Mouse (Mus musculus): ENCODE data around the gene Fam229b.

The Fam229b gene

DNA sequence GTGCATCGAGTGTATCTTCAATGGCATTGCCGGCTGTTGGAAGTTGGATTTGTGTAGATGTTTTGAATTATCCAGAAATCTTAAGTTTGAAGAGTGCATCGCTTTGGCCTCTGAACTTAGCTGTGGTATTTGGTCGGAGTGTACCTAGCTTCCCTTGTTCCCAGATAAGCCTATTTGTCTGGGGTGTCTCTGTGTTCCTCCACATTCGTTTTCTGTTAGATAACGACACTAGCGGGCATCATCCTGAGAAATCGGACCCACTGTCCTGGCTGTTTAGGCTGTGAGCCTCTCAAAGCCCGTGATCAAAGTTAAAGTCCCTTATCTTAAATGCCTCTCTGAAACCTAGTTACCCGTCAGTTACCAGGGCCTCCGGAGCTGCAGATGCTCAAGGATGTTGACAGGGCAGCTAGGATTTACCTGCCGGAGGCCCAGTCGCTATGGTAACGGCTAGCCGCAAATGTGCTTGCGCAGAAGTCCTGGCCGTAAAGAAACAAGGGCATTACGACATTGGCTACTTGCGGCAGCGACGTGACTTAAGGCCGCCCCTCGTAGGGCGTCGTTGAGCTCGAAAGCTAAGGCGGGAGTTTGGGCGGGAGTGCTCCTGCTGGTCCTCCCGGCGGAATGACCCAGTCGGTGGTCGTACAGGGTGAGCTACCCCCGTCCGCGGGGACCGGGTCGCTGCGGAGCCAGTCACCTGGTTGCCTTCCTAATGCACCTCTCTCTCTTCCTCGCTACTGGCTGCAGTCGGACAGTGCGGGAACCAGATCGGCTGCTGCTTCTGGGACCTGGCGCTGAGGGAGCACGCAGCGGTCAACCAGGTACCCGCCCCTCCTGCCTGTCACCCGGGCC lies at the start of gene Fam229b, which contains the start of gene Tube1:
TSS of gene Fam229b (minus strand) at position 453 of the 849 bp plus-strand sequence.
TSS of gene Tube1 (plus strand) at position 515 of the 849 bp plus-strand sequence.
- CTCF ChIA-PET = interaction anchor here in 2 of 4 experiments (1.0 to 1.6 kb wide), 6 partner anchors 35 to 69 kb away, joined by 3 to 5 read pairs (median 4); no protein-coding TSS in a partner anchor
- POLR2A ChIA-PET = interaction anchor here in 2 of 4 experiments (0.5 to 2.3 kb wide), 20 partner anchors 9 to 395 kb away, joined by 3 to 16 read pairs (median 4); partner anchors contain the start of gene Ccn6 (in 1 of the 2)

DNA sequence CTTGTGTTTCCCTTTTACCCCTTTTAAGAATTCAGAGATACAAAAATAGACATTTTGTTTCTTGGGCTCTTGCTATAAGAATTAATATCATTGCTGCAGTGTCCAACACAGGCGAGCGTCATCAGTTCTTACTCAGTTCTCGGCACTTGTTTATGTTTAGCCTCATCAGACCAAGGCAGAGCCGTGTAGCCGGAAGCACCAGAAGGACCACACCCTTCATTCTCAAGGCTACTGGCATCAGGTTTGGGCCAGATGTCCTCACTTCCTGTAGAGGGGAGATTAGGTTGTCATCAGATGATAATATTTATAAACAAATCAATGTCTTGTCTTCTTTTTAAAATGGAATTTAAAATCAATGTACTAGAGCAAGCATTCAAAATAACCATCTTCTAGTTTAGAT lies 43.3 kb upstream of the Fam229b start:
- CTCF ChIA-PET = no interaction called here
- POLR2A ChIA-PET = no interaction called here

DNA sequence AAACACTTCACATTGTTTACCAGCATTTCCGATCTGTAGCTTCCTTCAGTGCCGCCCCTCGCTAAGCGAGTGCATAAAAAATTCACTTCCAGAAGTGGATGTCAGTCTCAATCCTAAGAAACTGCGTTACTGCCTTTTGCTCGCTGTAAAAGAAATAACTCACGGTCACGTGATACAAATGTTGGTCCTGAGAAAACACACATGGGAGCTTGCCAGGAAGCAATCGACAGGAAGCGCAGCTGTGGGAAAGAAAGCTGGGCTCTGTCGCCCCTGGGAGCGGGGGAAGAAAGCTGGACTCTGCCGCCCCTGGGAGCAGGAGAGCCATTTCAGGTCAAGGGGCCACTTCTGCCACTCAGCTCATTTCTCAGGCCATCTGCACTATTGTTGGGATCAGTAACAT lies 39.4 kb upstream of the Fam229b start:
- CTCF ChIA-PET = interaction anchor here (0.5 to 4.2 kb wide), 7 partner anchors 12 to 1040 kb away, joined by 3 to 59 read pairs (median 5); no protein-coding TSS in a partner anchor
- POLR2A ChIA-PET = interaction anchor here in 3 of 4 experiments (0.8 to 1.6 kb wide), 5 partner anchors 9 to 559 kb away, joined by 3 to 4 read pairs (median 3); partner anchors contain the start of gene Rev3l (in 1 of the 3)

DNA sequence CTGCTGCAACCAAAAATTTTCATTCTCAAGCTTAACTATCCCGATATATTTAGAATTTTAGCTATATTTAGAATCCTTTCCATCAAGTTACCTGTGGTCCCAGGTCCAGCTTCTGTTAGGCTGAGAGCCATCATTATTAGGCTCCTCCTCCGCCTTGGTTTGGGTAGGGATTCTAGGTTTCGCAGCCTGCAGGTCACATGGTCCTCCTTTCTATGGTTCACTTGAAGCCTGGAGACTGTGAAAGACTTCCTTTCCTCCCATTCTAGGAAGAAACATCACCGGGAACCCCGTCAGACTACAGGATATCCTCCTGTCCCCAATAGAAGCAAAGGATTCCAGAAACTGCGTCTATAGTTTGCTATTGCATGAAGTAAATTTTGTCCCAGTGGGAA lies 38.8 kb upstream of the Fam229b start:
- ChIA-PET CTCF (interaction anchor here in 3 of 4 experiments (0.7 to 4.2 kb wide), 7 partner anchors 227 to 1040 kb away, joined by 3 to 59 read pairs (median 5); no protein-coding TSS in a partner anchor), POLR2A (interaction anchor here in 2 of 4 experiments (0.7 to 1.6 kb wide), 4 partner anchors 9 to 559 kb away, joined by 3 to 4 read pairs (median 3); partner anchors contain the start of gene Rev3l (in 1 of the 2))

DNA sequence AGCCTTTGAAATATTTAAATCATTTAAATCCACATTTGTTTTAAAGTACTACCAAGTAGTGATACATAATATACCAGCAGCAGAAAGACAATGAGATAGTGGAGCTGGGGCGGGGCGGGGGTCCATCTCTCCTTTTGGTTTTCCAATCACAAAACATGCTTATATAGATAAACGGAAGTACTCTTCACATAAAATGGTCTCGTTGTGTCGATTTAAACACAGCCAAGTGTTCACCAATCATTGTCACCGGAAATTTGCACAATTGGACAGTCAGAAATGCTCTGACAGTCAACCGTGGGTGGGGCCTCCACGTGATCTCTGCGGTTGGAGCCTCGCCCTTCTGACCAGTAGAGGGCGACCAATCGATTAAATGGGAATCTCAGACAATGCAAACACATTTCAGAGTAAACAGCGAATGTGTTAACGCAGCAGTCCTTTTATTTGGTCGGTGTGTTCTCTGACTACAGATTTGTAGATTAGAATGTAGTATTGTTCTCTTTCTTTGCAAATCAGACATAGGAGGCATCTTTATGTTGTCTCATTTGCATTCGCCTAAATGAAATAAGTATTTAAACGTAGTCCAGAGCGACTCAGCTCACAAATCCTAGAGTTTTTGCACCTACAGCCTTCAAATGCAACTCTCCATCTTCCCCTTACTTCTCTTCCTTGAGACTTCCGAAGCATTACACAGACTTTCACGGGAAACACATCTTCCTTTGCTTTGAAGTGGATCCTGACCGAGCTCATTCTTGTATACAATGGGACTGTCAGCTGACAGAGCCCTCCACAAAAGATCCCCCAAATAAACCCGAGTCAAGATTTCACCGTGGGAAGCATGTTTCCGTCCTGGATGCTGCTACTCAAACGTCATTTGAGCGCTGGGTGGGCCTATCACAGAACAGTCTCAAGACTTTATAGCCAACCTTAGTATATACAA lies 38.2 kb upstream of the Fam229b start:
- ChIA-PET POLR2A (interaction anchor here in 2 of 4 experiments (0.6 to 2.5 kb wide), 14 partner anchors 10 to 1082 kb away, joined by 3 to 8 read pairs (median 3); partner anchors contain the start of gene Rev3l (in 1 of the 2)), CTCF (interaction anchor here (0.7 to 4.2 kb wide), 46 partner anchors 8 to 1078 kb away, joined by 3 to 59 read pairs (median 5); no protein-coding TSS in a partner anchor)

DNA sequence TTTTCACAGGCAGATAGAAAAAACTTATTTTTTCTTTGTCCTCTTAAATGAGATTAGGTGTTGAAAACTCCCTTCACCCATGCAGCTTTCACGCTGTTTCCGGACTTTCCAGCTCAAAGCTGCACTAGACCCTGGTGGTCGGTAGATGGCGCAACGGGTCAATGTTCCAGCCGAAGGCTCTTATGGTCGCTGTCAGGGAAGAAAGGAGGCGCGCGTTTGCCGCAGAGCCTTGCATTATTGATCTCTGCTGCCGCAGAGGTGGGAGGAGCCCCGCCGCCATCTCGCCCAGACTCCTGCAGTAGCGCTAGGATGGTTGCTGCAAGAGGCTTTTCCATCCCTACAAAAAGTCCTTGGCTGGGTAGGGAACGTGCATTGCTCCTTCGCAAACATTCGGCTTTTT lies 37.4 kb upstream of the Fam229b start:
- ChIA-PET CTCF (interaction anchor here (0.6 to 4.2 kb wide), 75 partner anchors 8 to 1078 kb away, joined by 3 to 59 read pairs (median 4); partner anchors contain the start of genes Fam229b (in 1 of the 4), Mfsd4b3 (in 1 of the 4) and Tube1 (in 1 of the 4)), POLR2A (interaction anchor here in 3 of 4 experiments (0.6 to 2.5 kb wide), 21 partner anchors 11 to 1083 kb away, joined by 3 to 10 read pairs (median 4); no protein-coding TSS in a partner anchor)

DNA sequence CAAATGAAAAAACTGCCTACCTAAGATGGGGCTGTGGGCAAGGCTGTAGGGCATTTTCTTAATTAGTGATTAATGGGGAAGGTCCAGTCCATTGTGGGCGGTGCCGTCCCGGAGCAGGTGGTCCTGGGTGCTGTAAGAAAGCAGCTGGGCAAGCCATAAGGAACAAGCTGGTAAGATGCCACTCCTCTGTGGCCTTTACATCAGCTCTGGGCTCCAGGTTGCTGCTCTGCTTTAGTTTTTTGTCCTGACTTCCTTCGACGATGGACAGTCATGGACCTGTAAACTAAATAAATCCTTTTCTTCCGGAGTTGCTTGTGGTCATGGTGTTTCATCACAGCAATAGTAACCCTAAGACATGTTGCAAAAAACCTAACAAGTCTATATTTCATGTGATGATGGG lies 37.0 kb upstream of the Fam229b start:
- POLR2A ChIA-PET = interaction anchor here in 3 of 4 experiments (0.6 to 2.5 kb wide), 24 partner anchors 11 to 1084 kb away, joined by 3 to 10 read pairs (median 4); no protein-coding TSS in a partner anchor
- CTCF ChIA-PET = interaction anchor here (0.5 to 4.2 kb wide), 97 partner anchors 9 to 1079 kb away, joined by 3 to 59 read pairs (median 4); partner anchors contain the start of genes Fam229b (in 2 of the 4), Tube1 (in 2 of the 4), Mfsd4b2 (in 1 of the 4) and Mfsd4b3 (in 1 of the 4)

DNA sequence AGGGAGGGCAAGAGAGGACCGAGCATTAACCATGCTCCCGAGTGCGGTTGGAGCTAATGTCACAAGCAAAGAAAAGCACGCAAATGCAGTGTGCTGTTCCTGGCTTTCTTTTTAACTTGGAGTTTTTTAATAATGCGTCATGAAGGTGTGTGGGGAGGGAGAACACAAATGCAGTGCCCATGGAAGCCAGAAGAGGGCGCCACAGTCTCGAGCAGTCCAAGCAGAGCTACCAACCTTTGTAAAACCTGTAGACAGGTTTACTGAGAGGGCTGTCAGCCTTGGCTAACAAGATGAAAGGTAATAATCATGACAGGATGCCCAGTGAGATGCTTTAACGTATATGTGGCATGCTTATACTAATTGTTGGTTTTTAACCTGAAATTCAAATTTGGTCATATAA lies 36.5 kb upstream of the Fam229b start:
- CTCF ChIA-PET = interaction anchor here (0.5 to 4.2 kb wide), 87 partner anchors 9 to 1079 kb away, joined by 3 to 59 read pairs (median 4); partner anchors contain the start of genes Fam229b (in 2 of the 4), Tube1 (in 2 of the 4), Mfsd4b2 (in 1 of the 4) and Mfsd4b3 (in 1 of the 4)
- POLR2A ChIA-PET = interaction anchor here in 3 of 4 experiments (0.5 to 2.5 kb wide), 21 partner anchors 11 to 1042 kb away, joined by 3 to 10 read pairs (median 4); partner anchors contain the start of genes Fam229b (in 1 of the 3) and Tube1 (in 1 of the 3)

DNA sequence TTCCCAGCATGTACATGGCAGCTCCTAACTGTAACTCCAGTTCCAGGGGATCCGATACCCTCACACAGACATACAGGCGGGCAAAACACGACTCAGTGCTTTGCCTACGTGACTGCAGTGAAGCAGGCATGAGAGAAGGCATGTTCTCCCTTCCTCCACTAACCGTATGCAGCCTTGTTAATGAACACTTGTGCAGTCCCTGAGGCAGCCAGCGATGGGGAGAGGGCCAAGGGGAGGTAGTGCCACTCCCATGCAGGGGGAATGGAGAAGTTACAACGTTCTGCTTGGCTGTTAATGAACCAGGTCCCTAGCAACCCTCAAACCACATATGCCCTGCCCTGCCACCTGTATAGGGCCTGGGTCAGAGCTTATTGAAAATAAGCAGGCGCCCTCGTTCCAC lies 35.9 kb upstream of the Fam229b start:
- CTCF ChIA-PET = interaction anchor here (0.5 to 4.2 kb wide), 54 partner anchors 8 to 1080 kb away, joined by 3 to 59 read pairs (median 6); partner anchors contain the start of genes Fam229b (in 2 of the 4), Tube1 (in 2 of the 4), Mfsd4b2 (in 1 of the 4) and Mfsd4b3 (in 1 of the 4)
- POLR2A ChIA-PET = interaction anchor here in 3 of 4 experiments (0.5 to 2.5 kb wide), 13 partner anchors 11 to 1043 kb away, joined by 3 to 10 read pairs (median 3); partner anchors contain the start of genes Fam229b (in 1 of the 3) and Tube1 (in 1 of the 3)

DNA sequence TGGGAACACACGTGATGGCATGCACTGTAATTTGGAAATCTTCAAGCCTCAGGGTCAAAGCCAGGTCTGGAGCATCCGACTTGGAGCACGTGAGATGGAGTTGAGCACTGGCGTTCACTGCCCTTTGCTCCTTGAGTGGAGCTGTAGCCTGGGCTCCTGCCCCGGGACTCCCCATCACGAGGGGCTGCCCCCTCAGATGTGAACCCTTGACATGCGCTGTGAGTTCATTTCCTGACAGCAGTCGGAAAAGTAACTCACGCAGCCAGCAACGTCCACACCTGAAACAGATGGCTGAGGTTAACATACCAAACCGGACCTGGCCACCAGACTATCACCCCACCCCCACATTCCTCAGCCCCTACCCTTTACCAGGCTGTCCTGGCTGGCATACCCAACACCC lies 33.9 kb upstream of the Fam229b start:
- POLR2A ChIA-PET = no interaction called here
- CTCF ChIA-PET = no interaction called here

DNA sequence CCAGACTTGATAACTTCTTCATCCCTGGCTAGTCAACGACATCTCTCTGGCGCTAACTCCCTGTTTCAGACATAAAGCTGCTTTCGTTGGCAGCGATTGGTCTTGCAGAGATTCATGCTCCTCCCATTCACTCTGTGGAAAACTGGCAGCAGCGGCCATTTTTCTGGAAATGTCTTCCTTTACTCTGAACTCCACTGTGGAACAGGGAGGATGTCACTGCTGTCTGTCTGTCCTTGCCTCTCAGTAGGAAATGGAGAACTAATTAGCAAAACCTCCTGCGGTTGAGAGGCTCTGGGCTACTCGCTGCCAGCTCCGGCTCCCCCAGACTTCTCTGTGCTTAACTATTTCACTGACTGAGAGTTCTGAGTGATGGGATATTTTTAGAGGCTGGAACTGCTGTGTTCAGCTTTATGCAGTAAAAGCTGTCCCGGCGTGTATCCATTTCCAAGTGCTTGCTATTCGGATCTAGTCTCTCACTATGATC lies 32.0 kb upstream of the Fam229b start:
- ChIA-PET POLR2A (interaction anchor here in 1 of 4 experiments (0.6 to 1.5 kb wide), 3 partner anchors 284 to 743 kb away, joined by 3 read pairs; no protein-coding TSS in a partner anchor), CTCF (no interaction called here)

DNA sequence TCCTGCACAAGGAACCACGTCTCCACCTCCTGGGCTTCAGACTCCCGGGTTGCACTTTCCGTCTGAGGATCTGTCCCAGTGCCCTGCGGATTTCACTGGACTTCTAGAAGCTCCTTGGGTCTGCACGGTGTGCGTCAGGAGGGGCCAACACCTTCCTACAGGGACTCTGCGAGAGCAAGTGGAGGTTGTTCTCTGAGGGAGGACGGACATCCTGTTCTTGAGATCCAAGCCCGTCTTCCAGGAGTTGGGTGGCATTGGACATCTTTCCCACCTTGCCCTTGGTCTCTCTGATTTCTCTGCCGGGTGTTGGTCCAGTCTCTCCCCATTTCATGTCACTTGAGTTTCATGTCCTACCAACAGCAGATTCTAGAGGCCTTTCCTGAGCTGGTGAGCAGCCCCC lies 30.0 kb upstream of the Fam229b start, which contains the start of gene Ccn6:
TSS of gene Ccn6 (minus strand) at position 101 of the 400 bp plus-strand sequence.
- CTCF ChIA-PET = interaction anchor here in 3 of 4 experiments (0.7 to 1.5 kb wide), 4 partner anchors 21 to 356 kb away, joined by 3 to 4 read pairs (median 3); no protein-coding TSS in a partner anchor
- POLR2A ChIA-PET = interaction anchor here in 1 of 4 experiments (1.5 kb wide), 1 partner anchor 30 kb away, joined by 5 read pairs; the partner anchor contains the start of genes Fam229b and Tube1

DNA sequence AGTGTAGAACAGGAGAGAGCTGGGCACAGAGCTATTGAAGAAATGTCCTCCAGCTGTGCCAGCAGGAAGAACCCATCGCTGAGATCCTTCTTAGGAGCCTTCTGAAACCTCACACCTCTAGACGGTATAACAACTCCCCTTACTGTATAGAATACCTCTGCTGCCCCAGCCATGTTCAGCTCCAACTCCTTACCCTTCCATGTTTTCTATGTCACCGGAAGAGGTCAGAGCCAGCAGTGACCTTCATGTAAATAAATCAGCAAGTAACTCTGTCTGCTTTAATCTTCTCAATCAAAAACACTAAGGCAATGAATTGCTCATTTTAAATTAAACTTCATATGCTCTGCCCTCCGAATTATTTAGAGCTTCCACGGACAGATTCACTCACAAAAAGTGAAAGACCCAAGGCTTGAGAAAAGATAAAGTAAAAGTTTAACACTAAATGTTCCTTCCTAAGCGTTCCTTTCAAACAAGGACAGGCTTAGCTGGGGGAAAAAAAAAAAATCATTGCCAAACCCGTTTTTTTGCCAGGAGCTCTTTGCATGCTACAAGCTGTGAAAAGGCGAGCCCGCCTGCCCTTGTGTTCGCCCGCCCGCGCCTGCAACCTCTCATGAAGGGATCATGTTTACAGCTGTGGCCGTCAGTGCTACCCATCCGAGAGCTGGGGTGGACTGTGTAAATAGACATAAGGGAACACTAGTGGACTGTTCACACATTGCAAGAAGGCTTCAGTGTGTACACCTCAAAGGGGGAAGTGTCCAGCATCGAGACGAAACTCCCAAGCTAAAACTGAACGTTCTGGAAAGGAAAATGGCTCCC lies 29.2 kb upstream of the Fam229b start:
- ChIA-PET CTCF (interaction anchor here in 3 of 4 experiments (0.7 to 1.5 kb wide), 6 partner anchors 20 to 625 kb away, joined by 3 to 6 read pairs (median 4); no protein-coding TSS in a partner anchor), POLR2A (interaction anchor here in 2 of 4 experiments (0.6 to 1.5 kb wide), 3 partner anchors 29 to 77 kb away, joined by 3 to 5 read pairs (median 3); partner anchors contain the start of genes Fam229b (in 1 of the 2) and Tube1 (in 1 of the 2))

DNA sequence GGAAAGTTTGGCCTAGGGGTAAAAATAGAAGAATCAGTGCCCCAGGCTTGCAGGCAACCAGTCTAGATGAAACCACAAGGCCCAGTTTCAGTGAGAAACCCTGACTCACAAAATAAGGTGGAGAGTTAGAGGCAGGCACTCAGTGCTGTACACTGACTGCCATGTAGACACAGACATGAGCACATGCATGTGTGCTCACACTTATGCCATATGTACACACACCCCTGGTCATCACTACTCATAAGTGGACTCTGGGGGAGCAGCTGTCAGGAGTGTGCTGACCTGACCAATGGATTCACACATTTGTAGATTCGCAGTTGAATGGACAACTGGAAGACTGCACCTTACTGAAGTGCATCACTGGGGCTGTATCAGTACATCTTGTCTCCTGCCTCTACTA lies 27.7 kb upstream of the Fam229b start:
- CTCF ChIA-PET = interaction anchor here in 3 of 4 experiments (0.7 to 1.7 kb wide), 3 partner anchors 9 to 164 kb away, joined by 3 to 6 read pairs (median 4); no protein-coding TSS in a partner anchor
- POLR2A ChIA-PET = interaction anchor here in 1 of 4 experiments (0.6 to 0.7 kb wide), 2 partner anchors 180 to 1086 kb away, joined by 3 to 4 read pairs; no protein-coding TSS in a partner anchor

DNA sequence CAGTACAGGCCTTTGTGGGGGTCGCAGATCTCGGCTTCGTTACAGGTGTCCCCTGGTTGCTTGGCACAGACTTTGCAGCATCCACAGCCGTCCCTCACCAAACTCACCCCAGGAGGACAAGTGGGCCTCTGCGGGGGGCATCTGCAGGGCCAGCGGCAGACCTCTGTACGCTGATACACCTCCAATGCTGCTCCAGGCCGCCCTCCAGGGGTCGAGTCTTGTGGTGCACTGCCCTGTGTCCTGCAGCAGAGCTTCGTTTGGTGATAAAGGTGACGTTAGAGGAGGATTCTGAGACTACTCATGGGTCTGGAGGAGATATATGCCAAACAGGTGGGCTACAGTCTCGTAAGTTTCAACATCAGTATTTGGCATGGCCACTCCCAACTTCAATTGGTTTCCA lies 24.6 kb upstream of the Fam229b start:
- POLR2A ChIA-PET = interaction anchor here in 2 of 4 experiments (0.7 to 2.6 kb wide), 5 partner anchors 12 to 527 kb away, joined by 3 to 8 read pairs (median 4); no protein-coding TSS in a partner anchor

More for the DNA sequence above, 24.6 kb upstream of the Fam229b start:
- CTCF ChIA-PET = interaction anchor here in 3 of 4 experiments (0.6 to 1.5 kb wide), 6 partner anchors 12 to 1246 kb away, joined by 3 to 7 read pairs (median 4); no protein-coding TSS in a partner anchor
